Mouse (Mus musculus): ENCODE results near the gene Errfi1. TPM values are rescaled to one million over a fixed set of nuclear protein-coding genes. Genes with fewer than 3 reads are reported as not detected.

Gene Errfi1
- polyA plus RNA-seq, 1 experiment from 2014 or later: 27.7 TPM

- DNase-seq (ENCODE audit: low spot score): no peak
- 73% methylated on average over 8 of the region's 8 CpGs for WGBS
- Histone ChIP-seq H3K4me2 (no peak overlapping the region), H3K9me3 (ENCODE audit: control insufficient read depth, low read length) (no peaks in the 10 kb centered on the region), H3K27me3 (replicated peaks; ENCODE audit: control insufficient read depth, insufficient read depth, low read length) (no peaks in the 10 kb centered on the region), H3K36me3 (ENCODE audit: control insufficient read depth, insufficient read depth, low read length) (no peaks in the 10 kb centered on the region), H3K9ac (ENCODE audit: low read depth, low read length) (no peak overlapping the region), H3K4me1 (replicated peaks; ENCODE audit: control insufficient read depth, insufficient read depth, low read length) (peaks cover 10% of the 10 kb centered on the region), H3K27ac (ENCODE audit: low read depth, low read length) (no peak overlapping the region), H3K4me3 (ENCODE audit: low read depth, low read length) (no peak overlapping the region)
- ATAC-seq (replicated peaks; ENCODE audit: low FRiP score): no peak
Measured at GRCm38 (mm10) chr4:150821381-150821780, 32.3 kb upstream of the Errfi1 start.

- WGBS: 78% methylated on average over 9 of the region's 9 CpGs
- no peak for ATAC-seq (replicated peaks; ENCODE audit: low FRiP score)
- Histone ChIP-seq H3K4me3 (ENCODE audit: low read depth, low read length) (no peak overlapping the region), H3K9me3 (ENCODE audit: control insufficient read depth, low read length) (no peaks in the 10 kb centered on the region), H3K36me3 (ENCODE audit: control insufficient read depth, insufficient read depth, low read length) (no peaks in the 10 kb centered on the region), H3K9ac (ENCODE audit: low read depth, low read length) (no peak overlapping the region), H3K4me1 (replicated peaks; ENCODE audit: control insufficient read depth, insufficient read depth, low read length) (peaks cover 10% of the 10 kb centered on the region), H3K4me2 (no peak overlapping the region), H3K27me3 (replicated peaks; ENCODE audit: control insufficient read depth, insufficient read depth, low read length) (no peaks in the 10 kb centered on the region), H3K27ac (ENCODE audit: low read depth, low read length) (no peak overlapping the region)
- no peak for DNase-seq (ENCODE audit: low spot score)
Measured at GRCm38 (mm10) chr4:150822624-150823023, 31.1 kb upstream of the Errfi1 start.

DNA sequence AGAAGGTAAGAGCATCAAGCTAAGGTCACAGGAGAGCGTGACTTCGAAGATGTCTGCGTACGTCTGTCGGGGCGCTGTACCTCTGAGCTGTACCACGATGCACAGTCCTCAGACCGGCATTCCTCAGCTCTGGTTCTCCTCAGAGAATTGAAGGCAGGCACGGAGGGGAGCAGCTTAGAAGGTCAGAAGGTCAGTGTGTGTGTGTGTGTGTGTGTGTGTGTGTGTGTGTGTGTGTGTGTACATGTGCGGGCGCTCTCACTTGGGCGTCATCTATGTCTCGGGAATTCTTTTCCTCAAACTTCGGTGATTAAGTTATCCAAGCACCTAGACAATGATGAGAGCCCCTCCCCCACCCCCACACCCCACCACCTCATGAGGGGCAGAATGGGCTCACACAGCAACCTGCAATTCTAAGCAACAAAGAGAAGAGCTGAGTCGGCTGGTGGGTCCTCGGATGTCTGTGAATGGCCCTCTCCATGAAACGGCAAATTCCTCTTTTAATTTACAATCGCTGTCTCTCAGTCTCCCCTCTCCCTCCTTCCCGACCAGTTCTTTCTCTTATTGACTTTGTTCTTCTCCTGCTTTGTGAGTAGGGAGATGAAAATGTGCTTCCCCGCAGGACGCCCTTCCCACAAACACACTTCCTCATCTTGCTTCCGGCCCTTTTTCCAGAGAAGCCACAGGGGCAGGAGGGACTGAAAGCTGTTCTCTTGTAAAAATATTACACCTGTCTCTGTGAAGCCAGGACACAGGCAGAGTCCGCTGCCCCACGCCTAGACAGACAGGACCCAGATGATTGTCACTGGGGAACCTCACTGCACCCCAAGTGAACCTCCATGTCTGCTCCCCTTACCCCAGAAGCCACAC lies 29.9 kb upstream of the Errfi1 start:
- ATAC-seq (replicated peaks; ENCODE audit: low FRiP score): no peak
- no peak overlapping the region for H3K27ac ChIP-seq (ENCODE audit: low read depth, low read length)

GRCm38 (mm10) chr4:150824877-150825276 lies 28.8 kb upstream of the Errfi1 start:
- peaks cover 10% of the 10 kb centered on the region for H3K4me1 ChIP-seq (replicated peaks; ENCODE audit: control insufficient read depth, insufficient read depth, low read length)
- 30% methylated on average over 6 of the region's 6 CpGs for WGBS

More for the DNA sequence above, 29.9 kb upstream of the Errfi1 start:
- Histone ChIP-seq H3K27me3 (replicated peaks; ENCODE audit: control insufficient read depth, insufficient read depth, low read length) (no peaks in the 10 kb centered on the region), H3K9me3 (ENCODE audit: control insufficient read depth, low read length) (no peaks in the 10 kb centered on the region), H3K4me3 (ENCODE audit: low read depth, low read length) (no peak overlapping the region), H3K4me1 (replicated peaks; ENCODE audit: control insufficient read depth, insufficient read depth, low read length) (peaks cover 10% of the 10 kb centered on the region), H3K4me2 (no peak overlapping the region), H3K36me3 (ENCODE audit: control insufficient read depth, insufficient read depth, low read length) (no peaks in the 10 kb centered on the region), H3K9ac (ENCODE audit: low read depth, low read length) (no peak overlapping the region)
- DNase-seq (ENCODE audit: low spot score): no peak
- 54% methylated on average over 24 of the region's 24 CpGs for WGBS

GRCm38 (mm10) chr4:150825531-150825930 lies 28.2 kb upstream of the Errfi1 start:
- no peaks in the 10 kb centered on the region for H3K36me3 ChIP-seq (ENCODE audit: control insufficient read depth, insufficient read depth, low read length)
- no peak for DNase-seq (ENCODE audit: low spot score)
- H3K27me3 ChIP-seq (replicated peaks; ENCODE audit: control insufficient read depth, insufficient read depth, low read length): no peaks in the 10 kb centered on the region
- no peak overlapping the region for H3K4me3 ChIP-seq (ENCODE audit: low read depth, low read length)
- H3K4me1 ChIP-seq (replicated peaks; ENCODE audit: control insufficient read depth, insufficient read depth, low read length): peaks cover 10% of the 10 kb centered on the region
- H3K9ac ChIP-seq (ENCODE audit: low read depth, low read length): no peak overlapping the region
- ATAC-seq (replicated peaks; ENCODE audit: low FRiP score): no peak
- no peaks in the 10 kb centered on the region for H3K9me3 ChIP-seq (ENCODE audit: control insufficient read depth, low read length)
- peak overlapping the region; percentile 29; the same call in 1 of the 2 replicates for H3K27ac ChIP-seq (ENCODE audit: low read depth, low read length)
- H3K4me2 ChIP-seq: no peak overlapping the region
- 42% methylated on average over 7 of the region's 7 CpGs for WGBS

More at GRCm38 (mm10) chr4:150824877-150825276, 28.8 kb upstream of the Errfi1 start:
- no peaks in the 10 kb centered on the region for H3K9me3 ChIP-seq (ENCODE audit: control insufficient read depth, low read length)
- no peak overlapping the region for H3K4me2 ChIP-seq
- H3K27me3 ChIP-seq (replicated peaks; ENCODE audit: control insufficient read depth, insufficient read depth, low read length): no peaks in the 10 kb centered on the region
- H3K36me3 ChIP-seq (ENCODE audit: control insufficient read depth, insufficient read depth, low read length): no peaks in the 10 kb centered on the region
- ATAC-seq (replicated peaks; ENCODE audit: low FRiP score): no peak
- no peak overlapping the region for H3K9ac ChIP-seq (ENCODE audit: low read depth, low read length)
- H3K27ac ChIP-seq (ENCODE audit: low read depth, low read length): no peak overlapping the region; the same call in 1 of the 2 replicates
- DNase-seq (ENCODE audit: low spot score): no peak
- H3K4me3 ChIP-seq (ENCODE audit: low read depth, low read length): no peak overlapping the region

- no peak for ATAC-seq (replicated peaks; ENCODE audit: low FRiP score)
- no peak overlapping the region for H3K27ac ChIP-seq (ENCODE audit: low read depth, low read length)
- H3K27me3 ChIP-seq (replicated peaks; ENCODE audit: control insufficient read depth, insufficient read depth, low read length): no peaks in the 10 kb centered on the region
- no peak for DNase-seq (ENCODE audit: low spot score)
- no peak overlapping the region for H3K9ac ChIP-seq (ENCODE audit: low read depth, low read length)
- H3K36me3 ChIP-seq (ENCODE audit: control insufficient read depth, insufficient read depth, low read length): no peaks in the 10 kb centered on the region
- H3K4me3 ChIP-seq (ENCODE audit: low read depth, low read length): no peak overlapping the region
- no peaks in the 10 kb centered on the region for H3K9me3 ChIP-seq (ENCODE audit: control insufficient read depth, low read length)
- H3K4me2 ChIP-seq: no peak overlapping the region
- WGBS: 80% methylated on average over 3 of the region's 3 CpGs
- no peaks in the 10 kb centered on the region for H3K4me1 ChIP-seq (replicated peaks; ENCODE audit: control insufficient read depth, insufficient read depth, low read length)
Measured at GRCm38 (mm10) chr4:150831321-150831720, 22.4 kb upstream of the Errfi1 start.

GRCm38 (mm10) chr4:150831941-150832340 lies 21.8 kb upstream of the Errfi1 start:
- 54% methylated on average over 6 of the region's 6 CpGs for WGBS
- no peak for ATAC-seq (replicated peaks; ENCODE audit: low FRiP score)
- no peak overlapping the region for H3K4me2 ChIP-seq
- no peaks in the 10 kb centered on the region for H3K27me3 ChIP-seq (replicated peaks; ENCODE audit: control insufficient read depth, insufficient read depth, low read length)
- no peak overlapping the region for H3K4me3 ChIP-seq (ENCODE audit: low read depth, low read length)
- H3K27ac ChIP-seq (ENCODE audit: low read depth, low read length): no peak overlapping the region
- no peaks in the 10 kb centered on the region for H3K36me3 ChIP-seq (ENCODE audit: control insufficient read depth, insufficient read depth, low read length)
- no peak overlapping the region for H3K9ac ChIP-seq (ENCODE audit: low read depth, low read length)
- no peaks in the 10 kb centered on the region for H3K9me3 ChIP-seq (ENCODE audit: control insufficient read depth, low read length)
- DNase-seq (ENCODE audit: low spot score): no peak
- no peaks in the 10 kb centered on the region for H3K4me1 ChIP-seq (replicated peaks; ENCODE audit: control insufficient read depth, insufficient read depth, low read length)

DNA sequence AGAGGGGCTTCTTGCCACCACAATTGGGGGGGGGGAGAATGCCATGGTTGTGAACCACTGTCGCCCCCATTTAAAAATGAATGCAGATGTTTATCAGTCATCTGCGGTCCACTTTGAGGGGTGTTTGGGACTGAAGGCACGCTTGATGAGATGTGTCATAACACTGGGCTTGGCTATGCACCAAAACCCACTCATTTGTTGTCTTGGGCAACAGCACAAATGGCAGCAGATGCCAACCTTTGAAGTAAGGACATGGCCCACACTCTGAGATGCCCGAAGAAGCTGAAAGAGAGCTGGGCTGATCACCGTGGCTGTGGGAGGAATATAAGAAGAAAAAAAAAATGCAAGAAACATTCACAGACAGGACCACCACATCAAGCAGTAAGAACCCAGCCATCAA lies 18.6 kb upstream of the Errfi1 start:
- Histone ChIP-seq H3K9me3 (ENCODE audit: control insufficient read depth, low read length) (no peaks in the 10 kb centered on the region), H3K4me2 (no peak overlapping the region), H3K27me3 (replicated peaks; ENCODE audit: control insufficient read depth, insufficient read depth, low read length) (no peaks in the 10 kb centered on the region; the same call in 1 of the 2 replicates), H3K4me3 (ENCODE audit: low read depth, low read length) (no peak overlapping the region), H3K9ac (ENCODE audit: low read depth, low read length) (no peak overlapping the region), H3K4me1 (replicated peaks; ENCODE audit: control insufficient read depth, insufficient read depth, low read length) (no peaks in the 10 kb centered on the region), H3K36me3 (ENCODE audit: control insufficient read depth, insufficient read depth, low read length) (no peaks in the 10 kb centered on the region), H3K27ac (ENCODE audit: low read depth, low read length) (no peak overlapping the region)
- 86% methylated on average over 5 of the region's 5 CpGs for WGBS
- DNase-seq (ENCODE audit: low spot score) (no peak), ATAC-seq (replicated peaks; ENCODE audit: low FRiP score) (no peak)

DNA sequence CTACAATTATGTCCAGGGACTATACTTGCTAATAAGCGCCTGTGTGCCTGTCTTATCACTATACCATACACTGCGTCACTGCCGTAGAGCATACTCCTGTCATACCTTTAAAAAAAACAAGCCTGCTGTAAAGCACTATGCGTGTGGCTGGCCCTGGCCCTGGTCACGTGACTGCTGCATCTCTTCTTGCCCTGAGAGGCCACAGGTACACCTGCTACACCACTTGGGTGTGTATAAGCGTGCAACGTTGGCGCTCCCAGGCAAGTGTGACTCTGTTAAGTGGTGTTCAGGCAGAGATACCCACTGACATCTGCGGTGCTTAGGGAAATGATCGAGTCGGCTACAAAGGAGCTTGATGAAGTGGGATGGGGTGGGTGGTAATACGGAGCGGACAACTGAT lies 17.5 kb upstream of the Errfi1 start:
- Histone ChIP-seq H3K4me1 (replicated peaks; ENCODE audit: control insufficient read depth, insufficient read depth, low read length) (no peaks in the 10 kb centered on the region), H3K9me3 (ENCODE audit: control insufficient read depth, low read length) (no peaks in the 10 kb centered on the region), H3K4me2 (no peak overlapping the region), H3K9ac (ENCODE audit: low read depth, low read length) (no peak overlapping the region), H3K36me3 (ENCODE audit: control insufficient read depth, insufficient read depth, low read length) (no peaks in the 10 kb centered on the region), H3K4me3 (ENCODE audit: low read depth, low read length) (0 out of 2 replicates have a peak overlapping the region, but pooled peaks have one; percentile 5), H3K27ac (ENCODE audit: low read depth, low read length) (no peak overlapping the region), H3K27me3 (replicated peaks; ENCODE audit: control insufficient read depth, insufficient read depth, low read length) (no peaks in the 10 kb centered on the region; the same call in 1 of the 2 replicates)
- DNase-seq (ENCODE audit: low spot score) (no peak), ATAC-seq (replicated peaks; ENCODE audit: low FRiP score) (no peak)
- WGBS: 86% methylated on average over 13 of the region's 13 CpGs

All from liver, embryonic 11.5 days (tissue).